Mouse (Mus musculus): ENCODE results near the gene Rpp25l. TPM values are rescaled to one million over a fixed set of nuclear protein-coding genes. Genes with fewer than 3 reads are reported as not detected.

The Rpp25l gene
- polyA plus RNA-seq, 1 experiment from 2014 or later, result 74.9 TPM

GRCm38 (mm10) chr4:41673186-41673585, 40.1 kb downstream of the Rpp25l start:
- H3K27ac ChIP-seq, result no peak overlapping the region
- H3K4me2 ChIP-seq (replicated peaks), result no peak overlapping the region
- no peaks in the 10 kb centered on the region for H3K9me3 ChIP-seq
- ATAC-seq (ENCODE audit: low FRiP score, low read depth), result no peak
- H3K4me3 ChIP-seq, result no peak overlapping the region
- no peak overlapping the region for H3K9ac ChIP-seq
- no peaks in the 10 kb centered on the region for H3K36me3 ChIP-seq
- peaks cover 100% of the 10 kb centered on the region for H3K27me3 ChIP-seq
- WGBS, result 61% methylated on average over 19 of the region's 19 CpGs
- H3K4me1 ChIP-seq, result peaks cover 42% of the 10 kb centered on the region

GRCm38 (mm10) chr4:41672522-41672963, 40.8 kb downstream of the Rpp25l start:
- Histone ChIP-seq H3K27me3 (peaks cover 100% of the 10 kb centered on the region), H3K4me3 (no peak overlapping the region), H3K4me1 (peaks cover 41% of the 10 kb centered on the region), H3K9ac (no peak overlapping the region), H3K36me3 (no peaks in the 10 kb centered on the region), H3K9me3 (no peaks in the 10 kb centered on the region), H3K4me2 (replicated peaks) (peak overlapping the region; percentile 32; the same call in 1 of the 2 replicates), H3K27ac (no peak overlapping the region)
- whole genome bisulfite sequencing, result 23% methylated on average over 8 of the region's 8 CpGs
- no peak for ATAC-seq (ENCODE audit: low FRiP score, low read depth)

- Histone ChIP-seq H3K27me3 (peaks cover 100% of the 10 kb centered on the region), H3K4me3 (no peak overlapping the region), H3K36me3 (no peaks in the 10 kb centered on the region), H3K4me2 (replicated peaks) (peak overlapping the region; percentile 32), H3K27ac (no peak overlapping the region), H3K4me1 (peaks cover 35% of the 10 kb centered on the region), H3K9me3 (no peaks in the 10 kb centered on the region), H3K9ac (peak overlapping the region; percentile 51; the same call in 1 of the 2 replicates)
- WGBS, result 1% methylated on average over 5 of the region's 8 CpGs
- ATAC-seq (ENCODE audit: low FRiP score, low read depth), result peak; percentile 30; the same call in 1 of the 2 replicates
These were observed 41.3 kb downstream of the Rpp25l start for GRCm38 (mm10) chr4:41671963-41672480.

GRCm38 (mm10) chr4:41671500-41671899, 41.8 kb downstream of the Rpp25l start:
- no peak overlapping the region for H3K27ac ChIP-seq
- H3K36me3 ChIP-seq, result no peaks in the 10 kb centered on the region
- H3K4me1 ChIP-seq, result peaks cover 30% of the 10 kb centered on the region
- H3K9me3 ChIP-seq, result no peaks in the 10 kb centered on the region
- WGBS, result 31% methylated on average over 5 of the region's 5 CpGs
- H3K27me3 ChIP-seq, result peaks cover 100% of the 10 kb centered on the region
- H3K4me2 ChIP-seq (replicated peaks), result peak overlapping the region; percentile 32
- H3K9ac ChIP-seq, result peak overlapping the region; percentile 51; the same call in 1 of the 2 replicates
- no peak overlapping the region for H3K4me3 ChIP-seq
- ATAC-seq (ENCODE audit: low FRiP score, low read depth), result no peak; the same call in 1 of the 2 replicates

GRCm38 (mm10) chr4:41670836-41671235, 42.5 kb downstream of the Rpp25l start:
- Histone ChIP-seq H3K27me3 (peaks cover 98% of the 10 kb centered on the region), H3K9me3 (no peaks in the 10 kb centered on the region), H3K9ac (no peak overlapping the region), H3K4me3 (no peak overlapping the region), H3K4me1 (peaks cover 24% of the 10 kb centered on the region), H3K36me3 (no peaks in the 10 kb centered on the region), H3K27ac (no peak overlapping the region), H3K4me2 (replicated peaks) (no peak overlapping the region)
- ATAC-seq (ENCODE audit: low FRiP score, low read depth), result no peak
- WGBS, result 84% methylated on average over 18 of the region's 18 CpGs

GRCm38 (mm10) chr4:41666646-41667045, 46.7 kb downstream of the Rpp25l start:
- H3K4me1 ChIP-seq, result peaks cover 50% of the 10 kb centered on the region
- no peaks in the 10 kb centered on the region for H3K36me3 ChIP-seq
- no peak overlapping the region for H3K4me2 ChIP-seq (replicated peaks)
- no peak overlapping the region for H3K9ac ChIP-seq
- no peak overlapping the region for H3K27ac ChIP-seq
- ATAC-seq (ENCODE audit: low FRiP score, low read depth), result no peak
- WGBS, result 79% methylated on average over 11 of the region's 11 CpGs
- peaks cover 98% of the 10 kb centered on the region for H3K27me3 ChIP-seq
- H3K9me3 ChIP-seq, result no peaks in the 10 kb centered on the region
- H3K4me3 ChIP-seq, result no peak overlapping the region

- WGBS, result 1% methylated on average over 6 of the region's 8 CpGs
- Histone ChIP-seq H3K9me3 (no peaks in the 10 kb centered on the region), H3K4me3 (no peak overlapping the region), H3K27ac (no peak overlapping the region), H3K4me1 (peaks cover 57% of the 10 kb centered on the region), H3K27me3 (peaks cover 93% of the 10 kb centered on the region), H3K36me3 (no peaks in the 10 kb centered on the region), H3K4me2 (replicated peaks) (no peak overlapping the region), H3K9ac (peak overlapping the region; percentile 4)
- ATAC-seq (ENCODE audit: low FRiP score, low read depth), result no peak
These were observed 48.2 kb downstream of the Rpp25l start for GRCm38 (mm10) chr4:41665009-41665675.

GRCm38 (mm10) chr4:41664533-41664932, 48.8 kb downstream of the Rpp25l start:
- WGBS, result 23% methylated on average over 7 of the region's 7 CpGs
- no peaks in the 10 kb centered on the region for H3K36me3 ChIP-seq
- no peak overlapping the region for H3K4me3 ChIP-seq
- peaks cover 93% of the 10 kb centered on the region for H3K27me3 ChIP-seq
- no peak for ATAC-seq (ENCODE audit: low FRiP score, low read depth)
- H3K9ac ChIP-seq, result peak overlapping the region; percentile 4; the same call in 1 of the 2 replicates
- H3K9me3 ChIP-seq, result no peaks in the 10 kb centered on the region
- H3K27ac ChIP-seq, result no peak overlapping the region
- no peak overlapping the region for H3K4me2 ChIP-seq (replicated peaks)
- H3K4me1 ChIP-seq, result peaks cover 63% of the 10 kb centered on the region

GRCm38 (mm10) chr4:41663614-41664013, 49.7 kb downstream of the Rpp25l start:
- peaks cover 92% of the 10 kb centered on the region for H3K27me3 ChIP-seq
- WGBS, result 7% methylated on average over 9 of the region's 9 CpGs
- no peak overlapping the region for H3K9ac ChIP-seq

GRCm38 (mm10) chr4:41662723-41663122, 50.6 kb downstream of the Rpp25l start:
- ATAC-seq (ENCODE audit: low FRiP score, low read depth), result no peak
- H3K4me1 ChIP-seq, result peaks cover 81% of the 10 kb centered on the region

More at GRCm38 (mm10) chr4:41663614-41664013, 49.7 kb downstream of the Rpp25l start:
- ATAC-seq (ENCODE audit: low FRiP score, low read depth), result no peak
- no peaks in the 10 kb centered on the region for H3K36me3 ChIP-seq
- no peak overlapping the region for H3K4me3 ChIP-seq
- no peaks in the 10 kb centered on the region for H3K9me3 ChIP-seq
- H3K27ac ChIP-seq, result no peak overlapping the region
- H3K4me2 ChIP-seq (replicated peaks), result 0 out of 2 replicates have a peak overlapping the region, but pooled peaks have one; percentile 4
- H3K4me1 ChIP-seq, result peaks cover 72% of the 10 kb centered on the region

More at GRCm38 (mm10) chr4:41662723-41663122, 50.6 kb downstream of the Rpp25l start:
- no peak overlapping the region for H3K4me3 ChIP-seq
- no peaks in the 10 kb centered on the region for H3K36me3 ChIP-seq
- H3K9me3 ChIP-seq, result no peaks in the 10 kb centered on the region
- no peak overlapping the region for H3K4me2 ChIP-seq (replicated peaks)
- no peak overlapping the region for H3K9ac ChIP-seq
- H3K27ac ChIP-seq, result no peak overlapping the region
- 27% methylated on average over 11 of the region's 11 CpGs for WGBS
- peaks cover 91% of the 10 kb centered on the region for H3K27me3 ChIP-seq

All from limb, embryonic 13.5 days (tissue).